Mouse (Mus musculus) liver, adult 2 months (tissue): ENCODE results near the gene Hoxc5. TPM values are rescaled to one million over a fixed set of nuclear protein-coding genes. Genes with fewer than 3 reads are reported as not detected.

Experiments
- DNase-seq: peaks from one replicate; pipeline ENCODE4 v3.0.0-alpha.2; 2011; ENCODE audit warnings: low read depth, low spot score; ENCODE audit errors: extremely low read depth
- H3K27ac ChIP-seq: fragments of 200-500 bp; replicated peaks from 2 replicates; pipeline ENCODE4 v1.5.1; 2012; ENCODE audit warnings: low read depth, mild to moderate bottlenecking, control low read depth, inconsistent platforms, low read length; ENCODE audit not compliant: insufficient read depth
- H3K27me3 ChIP-seq: fragments of 200-500 bp; 2 replicates; pipeline ENCODE4 v1.6.1; 2012; ENCODE audit warnings: mild to moderate bottlenecking, moderate library complexity, low read length, inconsistent platforms; ENCODE audit not compliant: control insufficient read depth, insufficient read depth
- H3K36me3 ChIP-seq: fragments of 200-500 bp; 2 replicates; pipeline ENCODE4 v1.6.1; 2012; ENCODE audit warnings: low read length, inconsistent platforms; ENCODE audit not compliant: control insufficient read depth, insufficient read depth
- H3K4me1 ChIP-seq: fragments of 200-500 bp; 2 replicates; pipeline ENCODE4 v1.6.1; 2011; ENCODE audit warnings: low read length; ENCODE audit not compliant: control insufficient read depth, insufficient read depth
- H3K4me3 ChIP-seq: fragments of 200-500 bp; 2 replicates; pipeline ENCODE4 v1.5.1; 2011; ENCODE audit warnings: low read depth, mild to moderate bottlenecking, control low read depth, low read length, moderate library complexity; ENCODE audit not compliant: insufficient read depth
- H3K79me2 ChIP-seq: fragments of 200-500 bp; 2 replicates; pipeline ENCODE4 v1.6.1; 2012; ENCODE audit warnings: inconsistent platforms, mild to moderate bottlenecking, low read length, moderate library complexity; ENCODE audit not compliant: control insufficient read depth, insufficient read depth
- H3K9ac ChIP-seq: fragments of 200-500 bp; 2 replicates; pipeline ENCODE4 v1.6.1; 2012; ENCODE audit warnings: low read depth, mild to moderate bottlenecking, control low read depth, inconsistent platforms, low read length
- CTCF ChIP-seq: fragments of 200-500 bp; IDR thresholded peaks from 2 replicates; pipeline ENCODE4 v1.5.1; 2011; ENCODE audit warnings: low read depth, low read length, control low read depth
- POLR2A ChIP-seq: fragments of 200-500 bp; IDR thresholded peaks from 2 replicates; pipeline ENCODE4 v1.6.1; 2011; ENCODE audit warnings: low read length, control low read depth; ENCODE audit not compliant: insufficient read depth; ENCODE audit errors: extremely low read depth
- WGBS: fragments of 180-500 bp; shearing (Covaris S2); methylation state at CpG from one replicate; pipeline ENCODE4 v1.1.7; 2018; 5-methylcytosine and 5-hydroxymethylcytosine counted together
- polyA plus RNA-seq: library from polyadenylated mRNA; depleted of rRNA; stranded (reverse); fragments of >200 nt; gene quantifications from 2 replicates; pipeline ENCODE4 v1.2.3, GENCODE M21; 2012
- total RNA-seq: library from RNA; depleted of rRNA; stranded (reverse); fragments of >200 nt; gene quantifications from 2 replicates; pipeline ENCODE4 v1.2.3, GENCODE M21; 2014

The Hoxc5 gene
- total and polyA plus RNA-seq, 2 experiments = under 0.01 TPM; not detected in 1

DNA sequence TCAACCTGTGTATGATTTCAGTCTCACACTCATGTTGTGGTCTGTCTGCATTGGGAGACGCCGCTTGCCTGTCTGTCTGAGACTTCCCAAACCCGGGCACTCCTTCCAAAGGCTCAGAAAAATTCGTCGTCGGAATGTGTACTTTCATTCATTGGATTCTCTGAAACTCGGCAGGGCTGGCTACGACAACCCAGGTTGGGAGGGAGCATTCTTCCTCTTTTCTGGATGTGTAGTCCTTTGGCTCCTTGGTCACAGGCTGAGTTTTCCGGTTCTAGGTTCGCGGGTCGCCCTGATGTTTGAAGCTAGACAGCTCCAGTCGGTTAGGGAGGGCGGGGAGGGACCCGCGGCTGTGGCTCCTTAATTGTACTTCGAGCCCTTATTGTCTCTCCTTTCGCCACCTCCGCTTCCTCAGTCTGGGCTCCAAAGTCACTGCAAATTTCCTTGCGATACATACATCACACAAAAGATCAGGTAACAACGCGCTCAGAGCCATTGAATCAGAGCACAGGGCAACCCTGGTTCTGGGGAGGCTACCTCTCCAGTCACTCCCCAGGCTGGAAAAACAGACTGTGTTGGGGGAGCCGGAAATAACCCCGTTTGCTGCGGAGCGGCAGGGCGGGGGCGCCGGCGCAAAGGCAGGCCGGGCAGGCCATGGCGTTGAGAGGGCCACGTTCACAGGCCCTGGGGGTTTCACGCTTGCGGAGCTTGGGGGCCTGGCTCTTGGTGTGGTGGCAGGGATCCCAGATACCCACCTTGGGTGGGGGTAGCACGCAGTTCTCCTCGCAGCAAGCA, 9.6 kb downstream of the Hoxc5 start:
- H3K27me3 ChIP-seq = peaks cover 40% of the 10 kb centered on the region
- H3K27ac ChIP-seq = no peak overlapping the region
- WGBS = 4% methylated on average over 37 of the region's 37 CpGs
- H3K4me1 ChIP-seq = no peaks in the 10 kb centered on the region
- no peak for DNase-seq
- no peaks in the 10 kb centered on the region for H3K79me2 ChIP-seq
- peak overlapping the region; percentile 20; the same call in 1 of the 2 replicates for H3K4me3 ChIP-seq
- no peaks in the 10 kb centered on the region for H3K36me3 ChIP-seq
- H3K9ac ChIP-seq = no peak overlapping the region
- TF ChIP-seq CTCF (no peak), POLR2A (no peak)

DNA sequence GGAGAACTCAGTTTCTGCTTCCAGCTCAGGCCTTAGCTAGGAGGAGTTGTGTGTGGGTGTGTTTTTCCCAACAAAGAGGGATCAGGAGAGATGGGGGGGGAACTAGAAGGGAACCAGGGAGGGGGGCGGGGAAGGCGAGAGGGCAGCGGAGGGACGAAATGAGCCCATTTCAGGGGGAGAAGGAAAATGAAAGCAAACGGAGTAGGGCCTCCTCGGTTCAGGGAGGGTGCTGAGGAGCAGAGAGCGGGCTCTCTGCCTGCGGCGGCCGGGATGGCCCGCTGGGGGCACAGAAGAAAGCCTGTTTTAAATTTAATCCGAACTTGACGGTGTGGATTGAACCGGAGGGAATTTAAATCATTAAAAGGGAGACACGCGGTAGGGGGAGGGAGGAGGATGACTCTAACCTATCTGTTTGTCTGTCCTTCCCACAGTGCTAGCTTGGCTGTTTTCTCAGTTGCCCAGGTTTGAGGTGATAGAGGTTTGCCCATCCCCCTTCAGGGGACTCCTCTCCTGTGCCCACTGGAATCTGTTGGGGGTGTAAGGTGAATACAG, 10.3 kb downstream of the Hoxc5 start:
- Histone ChIP-seq H3K79me2 (no peaks in the 10 kb centered on the region), H3K4me1 (no peaks in the 10 kb centered on the region; the same call in 1 of the 2 replicates), H3K27ac (no peak overlapping the region), H3K27me3 (peaks cover 42% of the 10 kb centered on the region), H3K4me3 (peak overlapping the region; percentile 20; the same call in 1 of the 2 replicates), H3K36me3 (no peaks in the 10 kb centered on the region), H3K9ac (no peak overlapping the region)
- no peak for DNase-seq
- TF ChIP-seq POLR2A (no peak), CTCF (no peak)
- WGBS = 11% methylated on average over 15 of the region's 16 CpGs

DNA sequence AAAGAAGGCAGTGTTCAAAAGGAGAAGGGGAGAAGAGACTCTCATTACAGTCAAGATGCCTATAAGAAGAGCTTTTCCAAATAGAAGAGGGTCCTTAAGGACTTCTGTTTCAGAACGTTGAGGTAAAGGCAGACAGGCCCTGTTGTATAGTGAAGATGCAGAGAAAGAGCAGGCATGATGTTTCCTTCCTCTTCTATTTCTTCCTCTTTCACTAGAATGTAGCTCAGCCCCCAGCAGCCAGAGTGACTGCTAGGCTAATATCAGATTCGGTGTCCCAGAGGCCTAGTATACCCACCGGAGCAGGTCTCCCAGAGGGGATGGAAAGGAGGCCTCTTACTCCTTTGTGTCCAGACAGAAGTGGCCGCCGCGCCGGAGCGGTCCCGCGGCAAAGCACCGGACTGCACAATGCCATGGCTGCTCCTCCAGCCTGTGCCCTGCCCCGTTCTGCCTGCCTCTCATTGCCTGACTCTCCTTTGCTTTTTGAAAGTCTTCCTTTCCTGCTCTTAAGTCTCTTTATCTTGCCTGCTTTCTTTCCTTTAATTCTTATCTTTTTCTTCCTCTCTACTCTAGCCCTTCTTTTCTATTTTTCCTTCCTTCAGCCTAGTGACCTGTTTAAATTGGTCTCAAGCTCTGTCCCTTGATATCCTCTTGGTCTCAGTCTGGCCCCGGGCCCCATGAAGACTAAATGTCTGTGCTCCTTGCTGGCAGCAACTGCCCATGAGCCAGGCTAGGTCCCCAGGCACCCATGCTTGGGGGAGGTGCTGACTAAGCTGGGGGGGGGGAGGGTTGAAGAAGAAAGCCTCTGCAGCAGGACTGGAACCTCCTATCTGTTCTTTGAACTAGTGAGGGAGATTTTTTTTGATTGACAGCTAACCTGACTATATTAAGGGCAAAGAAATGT, 11.6 kb downstream of the Hoxc5 start:
- Histone ChIP-seq H3K36me3 (no peaks in the 10 kb centered on the region), H3K27me3 (peaks cover 43% of the 10 kb centered on the region), H3K9ac (no peak overlapping the region), H3K4me3 (no peak overlapping the region), H3K4me1 (no peaks in the 10 kb centered on the region; the same call in 1 of the 2 replicates), H3K27ac (no peak overlapping the region), H3K79me2 (no peaks in the 10 kb centered on the region)
- TF ChIP-seq CTCF (no peak), POLR2A (no peak)
- WGBS = 23% methylated on average over 13 of the region's 13 CpGs
- no peak for DNase-seq

DNA sequence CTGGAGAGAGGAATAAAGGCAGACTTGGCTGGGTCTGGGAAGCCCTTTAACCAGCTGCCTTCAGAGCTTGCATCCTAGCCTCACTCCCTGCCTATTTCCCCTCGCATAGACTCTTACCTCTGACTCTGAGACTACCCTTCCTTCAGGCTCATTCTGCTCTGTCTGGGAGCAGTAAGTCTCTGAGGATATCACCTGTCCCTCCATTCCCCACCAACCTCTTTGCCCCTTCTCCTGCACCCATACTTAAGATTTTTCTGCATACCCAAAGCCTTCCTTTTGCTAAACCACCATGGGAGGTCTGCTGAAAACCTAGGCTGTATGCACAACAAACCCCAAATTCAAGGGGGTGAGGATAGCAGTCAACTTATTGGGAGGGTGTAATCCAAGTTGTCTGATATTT, 12.7 kb downstream of the Hoxc5 start:
- Histone ChIP-seq H3K4me1 (no peaks in the 10 kb centered on the region; the same call in 1 of the 2 replicates), H3K27me3 (peaks cover 38% of the 10 kb centered on the region), H3K36me3 (no peaks in the 10 kb centered on the region), H3K9ac (no peak overlapping the region), H3K27ac (no peak overlapping the region), H3K79me2 (no peaks in the 10 kb centered on the region), H3K4me3 (no peak overlapping the region)
- no peak for TF ChIP-seq POLR2A
- no peak for TF ChIP-seq CTCF
- no peak for DNase-seq
- WGBS = 0% methylated on average over 1 of the region's 1 CpGs

DNA sequence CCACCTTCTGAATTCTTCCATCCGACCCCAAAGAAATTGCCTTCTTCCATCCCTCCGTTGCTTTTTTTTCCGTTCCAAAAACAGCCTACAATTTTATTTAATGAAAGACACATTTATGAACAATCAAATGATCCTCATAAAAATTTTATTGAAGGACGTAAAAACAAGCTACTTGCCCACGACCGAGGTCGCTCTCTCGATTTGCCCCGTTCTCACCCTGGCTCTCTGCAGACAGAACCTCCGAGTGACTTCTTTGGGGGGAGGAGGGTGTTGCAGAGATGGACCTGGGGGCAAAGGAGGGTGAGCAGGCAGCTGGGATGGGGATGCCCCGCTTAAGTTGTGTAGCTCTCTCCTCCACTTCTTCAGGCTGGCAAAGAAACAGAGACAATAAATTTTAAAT, 13.1 kb downstream of the Hoxc5 start:
- Histone ChIP-seq H3K4me1 (no peaks in the 10 kb centered on the region; the same call in 1 of the 2 replicates), H3K36me3 (no peaks in the 10 kb centered on the region), H3K79me2 (no peaks in the 10 kb centered on the region), H3K4me3 (no peak overlapping the region), H3K27me3 (peaks cover 35% of the 10 kb centered on the region), H3K9ac (no peak overlapping the region), H3K27ac (no peak overlapping the region)
- DNase-seq = no peak
- 6% methylated on average over 11 of the region's 11 CpGs for WGBS
- TF ChIP-seq CTCF = no peak
- no peak for TF ChIP-seq POLR2A
